Mouse (Mus musculus) intestine, embryonic 16.5 days (tissue): Measurements from ENCODE around the gene Tbl3. TPM values are rescaled to one million over a fixed set of nuclear protein-coding genes. Genes with fewer than 3 reads are reported as not detected.
"Not testable (repeated sequence)": the region's sequence is repeated elsewhere in the genome, so short reads cannot be mapped to it uniquely, and the experiment has no call there.

Experiments
- ATAC-seq: fragments of 200-750 bp; cut with Nextera tagmentation; 2 replicates; pipeline ENCODE4 v1.8.0; 2017; ENCODE audit warnings: moderate TSS enrichment, moderate library complexity
- H3K27ac ChIP-seq: fragments of 300-500 bp; sonication (generic); 2 replicates; pipeline ENCODE4 v1.5.1; 2014; ENCODE audit warnings: mild to moderate bottlenecking, low read length
- H3K27me3 ChIP-seq: fragments of 300-500 bp; sonication (generic); replicated peaks from 2 replicates; pipeline ENCODE4 v1.6.1; 2014; ENCODE audit warnings: low read length, control low read depth, mixed read lengths; ENCODE audit not compliant: control insufficient read depth, insufficient read depth
- H3K36me3 ChIP-seq: fragments of 300-500 bp; sonication (generic); 2 replicates; pipeline ENCODE4 v1.6.1; 2014; ENCODE audit warnings: low read length, control low read depth; ENCODE audit not compliant: control insufficient read depth, insufficient read depth
- H3K4me1 ChIP-seq: fragments of 300-500 bp; sonication (generic); 2 replicates; pipeline ENCODE4 v1.6.1; 2014; ENCODE audit warnings: low read length, control low read depth, mixed read lengths; ENCODE audit not compliant: control insufficient read depth, insufficient read depth
- H3K4me2 ChIP-seq: fragments of 300-500 bp; sonication (generic); 2 replicates; pipeline ENCODE4 v1.6.1; 2014; ENCODE audit warnings: low read depth, low read length, control low read depth
- H3K4me3 ChIP-seq: fragments of 300-500 bp; sonication (generic); 2 replicates; pipeline ENCODE4 v1.5.1; 2014; ENCODE audit warnings: mild to moderate bottlenecking, low read length
- H3K9ac ChIP-seq: fragments of 300-500 bp; sonication (generic); 2 replicates; pipeline ENCODE4 v1.6.1; 2014; ENCODE audit warnings: low read depth, low read length
- H3K9me3 ChIP-seq: fragments of 300-500 bp; sonication (generic); 2 replicates; pipeline ENCODE4 v1.6.1; 2016; ENCODE audit warnings: low read length, control low read depth; ENCODE audit not compliant: control insufficient read depth
- WGBS: fragments of 180-500 bp; shearing (Covaris S2); extraction: QIAGEN DNeasy Blood & Tissue Kit; methylation state at CpG from one replicate; pipeline ENCODE4 v1.1.7; 2014; 5-methylcytosine and 5-hydroxymethylcytosine counted together
- polyA plus RNA-seq: library from polyadenylated mRNA; unstranded; fragments of >200 nt; fragmentation: Nextera tagmentation; extraction: Ambion mirVana; gene quantifications from 2 replicates; pipeline ENCODE4 v1.2.1, GENCODE M21; 2015

Gene Tbl3
- polyA plus RNA-seq, 1 experiment from 2014 or later: 68.4 TPM

- Histone ChIP-seq H3K27ac (no peak overlapping the region), H3K9me3 (no peaks in the 10 kb centered on the region), H3K27me3 (no peaks in the 10 kb centered on the region), H3K4me1 (no peaks in the 10 kb centered on the region), H3K4me3 (no peak overlapping the region), H3K36me3 (no peaks in the 10 kb centered on the region), H3K9ac (no peak overlapping the region), H3K4me2 (no peak overlapping the region)
- ATAC-seq: no peak
- WGBS: 58% methylated on average over 6 of the region's 6 CpGs
Measured at GRCm38 (mm10) chr17:24729067-24729466, 21.6 kb upstream of the Tbl3 start.

- no peak overlapping the region for H3K4me2 ChIP-seq
- ATAC-seq: no peak
- H3K9me3 ChIP-seq: no peaks in the 10 kb centered on the region
- H3K9ac ChIP-seq: no peak overlapping the region
- H3K4me3 ChIP-seq: no peak overlapping the region
- WGBS: 68% methylated on average over 17 of the region's 17 CpGs
- H3K27me3 ChIP-seq: no peaks in the 10 kb centered on the region
- H3K36me3 ChIP-seq: no peaks in the 10 kb centered on the region
- no peak overlapping the region for H3K27ac ChIP-seq
- H3K4me1 ChIP-seq: peaks cover 1% of the 10 kb centered on the region; the same call in 1 of the 2 replicates
Measured at GRCm38 (mm10) chr17:24728184-24728583, 20.7 kb upstream of the Tbl3 start.

GRCm38 (mm10) chr17:24727618-24728017, 20.2 kb upstream of the Tbl3 start, which contains the start of gene Rpl3l:
Gene Rpl3l (plus strand): TSS chr17:24727820.
- Histone ChIP-seq H3K4me1 (peaks cover 6% of the 10 kb centered on the region), H3K9me3 (no peaks in the 10 kb centered on the region), H3K4me3 (no peak within 1 kb of the TSS), H3K4me2 (no peak within 1 kb of the TSS), H3K36me3 (no peaks in the 10 kb centered on the region), H3K9ac (no peak within 1 kb of the TSS), H3K27ac (no peak within 1 kb of the TSS), H3K27me3 (no peaks in the 10 kb centered on the region)
- ATAC-seq: no peak
- 70% methylated on average over 2 of the region's 2 CpGs for WGBS

DNA sequence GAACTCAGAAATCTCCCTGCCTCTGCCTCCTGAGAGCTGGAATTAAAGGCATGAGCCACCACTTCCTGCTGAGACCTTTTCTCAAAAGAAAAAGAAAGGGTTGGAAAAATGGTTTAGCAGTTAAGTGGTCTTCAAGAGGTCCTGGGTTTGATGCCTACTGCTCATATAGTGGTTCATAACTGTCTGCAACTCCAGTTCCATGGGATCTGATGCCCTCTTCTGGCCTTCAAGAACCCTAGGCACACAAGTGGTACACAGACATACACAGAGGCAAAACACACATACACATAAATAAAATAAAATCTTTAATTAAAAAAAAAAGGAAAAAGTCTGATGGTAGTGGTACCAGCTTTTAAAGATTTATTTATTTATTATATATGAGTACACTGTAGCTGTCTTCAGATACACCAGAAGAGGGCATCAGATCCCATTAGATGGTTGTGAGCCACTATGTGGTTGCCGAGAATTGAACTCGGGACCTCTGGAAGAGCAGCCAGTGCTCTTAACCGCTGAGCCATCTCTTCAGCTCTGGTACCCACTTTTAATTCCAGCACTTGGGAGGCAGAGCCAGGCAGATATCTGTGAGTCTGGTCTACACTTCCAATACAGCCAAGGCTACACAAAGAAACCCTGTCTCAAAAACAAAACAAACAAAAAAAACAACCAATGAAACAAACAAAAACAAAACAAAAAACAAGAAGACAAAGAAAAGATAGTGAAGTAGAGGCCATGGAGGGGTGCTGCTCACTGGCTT, 18.4 kb upstream of the Tbl3 start:
- ATAC-seq: no peak
- Histone ChIP-seq H3K27ac (no peak overlapping the region), H3K27me3 (no peaks in the 10 kb centered on the region), H3K4me2 (no peak overlapping the region), H3K4me3 (no peak overlapping the region), H3K36me3 (peaks cover 7% of the 10 kb centered on the region), H3K4me1 (peaks cover 14% of the 10 kb centered on the region), H3K9me3 (no peaks in the 10 kb centered on the region), H3K9ac (no peak overlapping the region)
- 71% methylated on average over 3 of the region's 3 CpGs for WGBS

- Histone ChIP-seq H3K4me1 (peaks cover 14% of the 10 kb centered on the region), H3K36me3 (peaks cover 7% of the 10 kb centered on the region), H3K27me3 (no peaks in the 10 kb centered on the region), H3K9me3 (no peaks in the 10 kb centered on the region), H3K4me2 (peak within 1 kb of the TSS; percentile 58), H3K9ac (peak within 1 kb of the TSS; percentile 89), H3K27ac (peak within 1 kb of the TSS; percentile 90), H3K4me3 (peak within 1 kb of the TSS; percentile 89)
- ATAC-seq: peak; percentile 74
- 0% methylated on average over 30 of the region's 30 CpGs for WGBS
Measured at GRCm38 (mm10) chr17:24724184-24724583, 16.7 kb upstream of the Tbl3 start, which contains the start of gene Ndufb10. Gene Ndufb10 (minus strand): TSS chr17:24724478.

- ATAC-seq: peak; percentile 16; the same call in 1 of the 2 replicates
- WGBS: 1% methylated on average over 15 of the region's 15 CpGs
Measured at GRCm38 (mm10) chr17:24723881-24724180, 16.4 kb upstream of the Tbl3 start.

DNA sequence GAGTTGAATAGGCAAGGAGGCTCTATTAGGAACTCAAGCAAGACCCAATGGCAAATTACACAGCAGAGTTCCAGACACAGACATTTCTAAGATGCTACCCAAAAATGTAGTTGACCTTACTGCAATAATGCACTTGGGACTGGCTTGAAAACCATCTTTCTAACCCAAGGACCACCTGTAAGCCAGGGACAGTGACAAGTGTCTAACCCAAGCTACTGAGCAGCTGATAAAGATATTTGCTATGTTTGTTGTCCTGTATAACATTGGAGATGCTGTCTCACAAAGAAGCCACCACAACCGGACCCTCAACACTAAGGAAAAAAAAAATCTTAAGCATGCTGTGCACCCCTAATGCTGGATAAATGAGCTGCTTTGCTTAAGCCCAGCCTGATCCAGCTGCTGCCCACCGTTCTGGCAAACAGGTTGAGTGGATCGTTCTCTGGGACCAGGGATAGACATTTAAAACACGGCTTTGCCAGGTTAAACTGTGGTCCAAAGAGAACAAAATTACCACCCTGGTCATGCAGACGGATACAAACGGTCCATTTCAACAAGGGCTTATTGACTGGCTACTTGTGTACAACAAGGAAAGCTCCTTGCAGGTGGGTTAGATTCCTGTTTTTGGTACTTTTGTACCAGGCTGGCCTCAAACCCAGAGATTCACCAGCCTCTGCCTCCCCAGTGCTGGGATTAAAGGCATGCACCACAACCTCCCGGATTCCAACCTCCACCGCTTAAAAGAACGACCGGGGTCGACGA, 15.8 kb upstream of the Tbl3 start:
- H3K9ac ChIP-seq: peak overlapping the region; percentile 89
- peaks cover 19% of the 10 kb centered on the region for H3K4me1 ChIP-seq
- H3K27me3 ChIP-seq: no peaks in the 10 kb centered on the region
- peak overlapping the region; percentile 58 for H3K4me2 ChIP-seq
- peaks cover 7% of the 10 kb centered on the region for H3K36me3 ChIP-seq
- H3K27ac ChIP-seq: peak overlapping the region; percentile 90
- ATAC-seq: no peak
- H3K4me3 ChIP-seq: peak overlapping the region; percentile 89
- H3K9me3 ChIP-seq: no peaks in the 10 kb centered on the region
- WGBS: 2% methylated on average over 12 of the region's 12 CpGs

More at GRCm38 (mm10) chr17:24723881-24724180, 16.4 kb upstream of the Tbl3 start:
- Histone ChIP-seq H3K4me2 (peak overlapping the region; percentile 58), H3K27me3 (no peaks in the 10 kb centered on the region), H3K4me1 (peaks cover 16% of the 10 kb centered on the region), H3K27ac (peak overlapping the region; percentile 90), H3K4me3 (peak overlapping the region; percentile 89), H3K36me3 (peaks cover 7% of the 10 kb centered on the region), H3K9ac (peak overlapping the region; percentile 89), H3K9me3 (no peaks in the 10 kb centered on the region)

GRCm38 (mm10) chr17:24722220-24722924, 14.9 kb upstream of the Tbl3 start:
- Histone ChIP-seq H3K9me3 (no peaks in the 10 kb centered on the region), H3K27ac (peak overlapping the region; percentile 23; the same call in 1 of the 2 replicates), H3K36me3 (peaks cover 7% of the 10 kb centered on the region), H3K4me3 (peak overlapping the region; percentile 89), H3K4me2 (peak overlapping the region; percentile 58), H3K9ac (peak overlapping the region; percentile 60), H3K27me3 (no peaks in the 10 kb centered on the region), H3K4me1 (peaks cover 19% of the 10 kb centered on the region)
- ATAC-seq: no peak
- 33% methylated on average over 13 of the region's 13 CpGs for WGBS

- H3K27me3 ChIP-seq, ATAC-seq, H3K27ac ChIP-seq, H3K9me3 ChIP-seq, H3K36me3 ChIP-seq: not testable (repeated sequence)
- Histone ChIP-seq H3K9ac (peak overlapping the region; percentile 69), H3K4me2 (peak overlapping the region; percentile 58), H3K4me3 (peak overlapping the region; percentile 89), H3K4me1 (peaks cover 19% of the 10 kb centered on the region)
- WGBS: 49% methylated on average over 7 of the region's 7 CpGs
Measured at GRCm38 (mm10) chr17:24721383-24721955, 14.0 kb upstream of the Tbl3 start.
